Mouse (Mus musculus) limb, embryonic 11.5 days (tissue): ENCODE data around the gene Chmp5. TPM values are rescaled to one million over a fixed set of nuclear protein-coding genes. Genes with fewer than 3 reads are reported as not detected.

Experiments
- ATAC-seq: fragments of 200-750 bp; cut with Nextera tagmentation; 2 replicates; pipeline ENCODE4 v1.8.0; 2017; ENCODE audit warnings: low read depth; ENCODE audit not compliant: insufficient number of reproducible peaks, low FRiP score, low TSS enrichment
- DNase-seq: peaks from one replicate; pipeline ENCODE4 v3.0.0-alpha.2; 2015; ENCODE audit warnings: low spot score
- H3K27ac ChIP-seq: fragments of 300-500 bp; sonication (generic); replicated peaks from 2 replicates; pipeline ENCODE4 v1.5.1; 2014; ENCODE audit warnings: low read depth, mild to moderate bottlenecking, low read length
- H3K27me3 ChIP-seq: fragments of 300-500 bp; sonication (generic); 2 replicates; pipeline ENCODE4 v1.6.1; 2014; ENCODE audit warnings: mild to moderate bottlenecking, low read length, mixed read lengths; ENCODE audit not compliant: control insufficient read depth, insufficient read depth
- H3K36me3 ChIP-seq: fragments of 300-500 bp; sonication (generic); 2 replicates; pipeline ENCODE4 v1.6.1; 2014; ENCODE audit warnings: mild to moderate bottlenecking, low read length, moderate library complexity, mixed read lengths; ENCODE audit not compliant: control insufficient read depth, insufficient read depth
- H3K4me1 ChIP-seq: fragments of 300-500 bp; sonication (generic); 2 replicates; pipeline ENCODE4 v1.6.1; 2014; ENCODE audit warnings: low read length, mixed read lengths; ENCODE audit not compliant: control insufficient read depth, insufficient read depth
- H3K4me2 ChIP-seq: fragments of 300-500 bp; sonication (generic); 2 replicates; pipeline ENCODE4 v1.6.1; 2014; ENCODE audit warnings: low read depth, mild to moderate bottlenecking, moderate library complexity; ENCODE audit not compliant: severe bottlenecking
- H3K4me3 ChIP-seq: fragments of 300-500 bp; sonication (generic); 2 replicates; pipeline ENCODE4 v1.5.1; 2014; ENCODE audit warnings: low read depth, low read length
- H3K9ac ChIP-seq: fragments of 300-500 bp; sonication (generic); 2 replicates; pipeline ENCODE4 v1.6.1; 2014; ENCODE audit warnings: mild to moderate bottlenecking, low read length
- H3K9me3 ChIP-seq: fragments of 300-500 bp; sonication (generic); 2 replicates; pipeline ENCODE4 v1.6.1; 2016; ENCODE audit warnings: low read length; ENCODE audit not compliant: control insufficient read depth
- WGBS: fragments of 180-500 bp; shearing (Covaris S2); extraction: QIAGEN DNeasy Blood & Tissue Kit; methylation state at CpG from one replicate; pipeline ENCODE4 v1.1.7; 2014; 5-methylcytosine and 5-hydroxymethylcytosine counted together
- polyA plus RNA-seq: library from polyadenylated mRNA; unstranded; fragments of >200 nt; fragmentation: Nextera tagmentation; extraction: Ambion mirVana; gene quantifications from 2 replicates; pipeline ENCODE4 v1.2.1, GENCODE M21; 2014

Chmp5 gene
- polyA plus RNA-seq, 1 experiment from 2014 or later: 115 TPM

DNA sequence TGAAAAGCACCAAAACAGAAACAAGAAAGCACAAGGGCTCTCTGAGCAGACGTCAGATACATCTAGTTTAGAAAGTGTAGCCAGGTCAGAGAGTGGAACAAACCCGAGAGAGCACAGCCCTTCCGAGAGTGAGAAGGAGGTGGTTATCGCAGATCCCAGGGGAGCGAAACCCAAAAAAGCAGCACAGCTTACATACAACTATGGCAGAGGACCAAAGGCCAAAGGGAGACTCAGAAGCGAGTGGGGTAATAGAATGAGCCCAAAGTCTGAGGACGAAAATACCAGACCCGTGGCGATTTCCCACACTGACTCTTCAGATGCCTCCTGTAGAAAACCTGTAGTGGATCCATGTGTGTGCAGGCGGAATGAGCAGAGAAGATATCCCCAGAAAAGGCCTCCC is 28.4 kb downstream of the Chmp5 start:
- DNase-seq: no peak
- Histone ChIP-seq H3K4me2 (no peak overlapping the region), H3K27me3 (no peaks in the 10 kb centered on the region), H3K27ac (no peak overlapping the region), H3K9me3 (no peaks in the 10 kb centered on the region), H3K36me3 (peaks cover 21% of the 10 kb centered on the region; the same call in 1 of the 2 replicates), H3K4me1 (0 out of 2 replicates have a peak, but pooled peaks cover 4% of the 10 kb centered on the region), H3K9ac (no peak overlapping the region), H3K4me3 (no peak overlapping the region)
- WGBS: 94% methylated on average over 10 of the region's 10 CpGs
- ATAC-seq: no peak

DNA sequence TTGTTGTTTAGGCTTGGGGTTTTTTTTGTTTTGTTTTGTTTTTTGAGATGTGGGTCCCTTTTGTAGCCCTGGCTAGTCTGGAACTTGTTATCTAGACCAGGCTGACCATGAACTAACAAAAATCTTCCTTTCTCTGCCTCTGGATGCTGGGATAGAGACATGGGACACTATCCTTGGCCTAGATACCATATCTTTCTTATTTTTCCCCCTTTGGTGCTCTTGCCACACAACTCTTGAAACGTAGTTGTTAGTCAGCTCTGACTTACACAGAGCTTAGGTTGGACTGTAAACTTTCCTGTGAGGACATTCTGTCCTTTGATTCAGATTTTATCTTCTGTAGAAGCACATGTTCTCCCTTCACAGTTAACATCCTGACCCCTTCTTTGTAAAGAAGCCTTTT is 31.2 kb downstream of the Chmp5 start:
- Histone ChIP-seq H3K9ac (no peak overlapping the region), H3K36me3 (peaks cover 21% of the 10 kb centered on the region; the same call in 1 of the 2 replicates), H3K9me3 (no peaks in the 10 kb centered on the region), H3K4me2 (no peak overlapping the region), H3K4me3 (no peak overlapping the region), H3K4me1 (no peaks in the 10 kb centered on the region), H3K27ac (no peak overlapping the region), H3K27me3 (no peaks in the 10 kb centered on the region)
- no peak for ATAC-seq
- WGBS: 86% methylated on average over 1 of the region's 1 CpGs
- DNase-seq: no peak

DNA sequence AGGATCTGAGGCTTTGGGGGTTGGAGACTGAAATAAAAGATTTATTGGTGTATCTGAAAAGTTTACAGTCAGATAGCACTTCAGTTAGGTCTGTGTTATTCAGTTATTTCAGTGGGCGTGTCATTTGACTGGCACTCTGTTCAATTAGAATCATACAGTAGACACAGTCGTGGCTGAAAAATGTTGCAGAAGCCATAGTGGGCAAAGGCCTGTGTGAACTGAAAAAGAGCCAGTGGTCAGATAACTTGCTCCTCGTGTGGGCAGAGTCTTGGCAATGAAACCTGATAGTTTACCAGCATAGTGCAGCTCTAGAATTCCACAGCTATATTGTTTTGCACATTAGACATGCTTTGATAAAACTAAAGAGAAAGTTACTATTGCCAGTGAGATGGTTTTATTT is 34.3 kb downstream of the Chmp5 start:
- Histone ChIP-seq H3K4me2 (no peak overlapping the region), H3K36me3 (peaks cover 22% of the 10 kb centered on the region; the same call in 1 of the 2 replicates), H3K27ac (no peak overlapping the region), H3K4me3 (no peak overlapping the region), H3K4me1 (no peaks in the 10 kb centered on the region), H3K9ac (no peak overlapping the region), H3K9me3 (no peaks in the 10 kb centered on the region), H3K27me3 (no peaks in the 10 kb centered on the region)
- 78% methylated on average over 3 of the region's 3 CpGs for WGBS
- DNase-seq (no peak), ATAC-seq (no peak)

DNA sequence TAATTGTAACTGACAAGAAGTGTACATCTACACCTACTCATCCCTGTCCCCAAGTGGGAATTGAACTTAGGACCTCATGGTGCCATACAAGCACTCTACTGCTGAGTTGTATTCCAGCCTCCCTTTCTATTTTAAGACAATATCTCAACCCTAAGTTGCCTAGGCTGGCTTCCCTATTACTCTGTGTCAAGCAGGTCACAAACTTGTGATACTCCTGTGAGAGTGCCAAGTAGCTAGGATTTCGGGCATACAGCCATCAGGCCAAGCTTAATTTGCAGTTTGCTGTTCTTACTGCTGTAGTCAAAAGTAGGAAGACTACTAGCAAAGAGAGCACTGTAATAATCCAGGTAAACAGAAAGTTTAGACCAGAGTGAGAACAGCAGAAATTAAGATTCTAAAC is 35.5 kb downstream of the Chmp5 start:
- H3K9me3 ChIP-seq: no peaks in the 10 kb centered on the region
- H3K4me1 ChIP-seq: no peaks in the 10 kb centered on the region
- no peaks in the 10 kb centered on the region for H3K27me3 ChIP-seq
- H3K27ac ChIP-seq: no peak overlapping the region
- H3K4me2 ChIP-seq: no peak overlapping the region
- no peak overlapping the region for H3K9ac ChIP-seq
- ATAC-seq (no peak), DNase-seq (no peak)
- no peak overlapping the region for H3K4me3 ChIP-seq
- peaks cover 24% of the 10 kb centered on the region; the same call in 1 of the 2 replicates for H3K36me3 ChIP-seq
- 92% methylated on average over 1 of the region's 1 CpGs for WGBS

DNA sequence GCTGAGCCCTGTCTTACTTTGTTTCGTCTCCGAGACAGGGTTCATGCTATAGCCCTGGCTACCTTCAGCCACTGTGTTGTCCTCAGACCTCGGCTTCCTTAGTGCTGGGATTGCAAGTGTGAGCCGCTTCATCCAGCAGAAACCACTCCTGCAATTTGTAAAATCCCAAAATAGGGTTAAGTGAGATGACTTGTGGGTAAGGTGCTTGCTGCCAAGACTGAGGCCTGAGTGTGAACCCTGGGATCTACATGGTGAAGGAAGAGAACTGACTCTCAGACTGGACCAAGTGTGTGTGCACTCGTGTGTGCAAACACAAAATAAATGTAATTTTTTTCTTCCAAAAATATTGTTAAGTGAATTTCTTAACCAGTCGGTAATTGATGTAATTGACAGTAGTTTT is 41.4 kb downstream of the Chmp5 start:
- H3K4me1 ChIP-seq: no peaks in the 10 kb centered on the region
- H3K9ac ChIP-seq: no peak overlapping the region
- H3K27ac ChIP-seq: no peak overlapping the region
- H3K27me3 ChIP-seq: no peaks in the 10 kb centered on the region
- peaks cover 38% of the 10 kb centered on the region for H3K36me3 ChIP-seq
- ATAC-seq (no peak), DNase-seq (no peak)
- WGBS: 89% methylated on average over 6 of the region's 6 CpGs
- H3K9me3 ChIP-seq: no peaks in the 10 kb centered on the region
- H3K4me3 ChIP-seq: no peak overlapping the region
- no peak overlapping the region for H3K4me2 ChIP-seq

DNA sequence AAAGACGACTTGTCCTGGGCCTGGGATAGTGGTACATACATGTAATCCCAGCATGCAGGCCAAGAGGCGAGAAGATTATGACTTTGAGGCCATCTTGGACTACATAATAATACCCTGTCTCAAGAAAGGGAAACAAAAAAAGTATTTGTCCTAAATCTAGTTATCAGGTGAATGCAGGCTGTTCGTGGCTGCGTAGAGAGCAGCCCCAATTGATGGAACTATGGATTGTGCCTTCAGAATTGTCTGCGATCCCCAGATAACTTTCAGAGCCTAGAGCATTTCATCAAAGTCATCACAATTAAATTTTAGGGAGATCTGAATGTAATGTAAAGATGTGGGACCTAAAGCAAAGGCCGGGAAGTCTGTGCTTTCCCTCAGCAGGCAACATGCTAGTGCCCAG is 48.1 kb downstream of the Chmp5 start:
- 94% methylated on average over 6 of the region's 6 CpGs for WGBS
- Histone ChIP-seq H3K9ac (no peak overlapping the region), H3K4me2 (no peak overlapping the region), H3K4me1 (no peaks in the 10 kb centered on the region), H3K27me3 (no peaks in the 10 kb centered on the region), H3K9me3 (no peaks in the 10 kb centered on the region), H3K27ac (no peak overlapping the region), H3K36me3 (peaks cover 53% of the 10 kb centered on the region), H3K4me3 (no peak overlapping the region)
- ATAC-seq (no peak), DNase-seq (no peak)

DNA sequence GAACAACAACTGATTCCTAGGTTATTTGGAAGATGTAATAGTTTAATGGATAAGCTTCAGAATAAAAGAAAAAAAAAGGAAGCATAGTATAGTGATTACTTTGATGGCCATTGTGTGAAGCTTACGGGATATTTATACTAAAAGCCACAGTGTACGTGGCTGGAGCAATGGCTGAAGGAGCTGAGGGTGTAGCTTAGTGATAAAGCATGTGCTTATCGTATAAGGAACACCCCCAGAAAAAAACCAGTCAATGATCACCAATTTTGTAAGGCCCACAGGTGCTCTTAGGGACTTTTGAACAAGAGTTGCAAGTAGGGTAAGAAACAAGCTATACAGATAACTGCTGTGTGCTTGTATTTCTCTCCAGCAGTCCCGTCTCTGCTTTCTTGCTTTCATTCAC is 49.7 kb downstream of the Chmp5 start:
- Histone ChIP-seq H3K4me1 (no peaks in the 10 kb centered on the region), H3K27ac (no peak overlapping the region), H3K9ac (no peak overlapping the region), H3K36me3 (peaks cover 48% of the 10 kb centered on the region), H3K4me2 (no peak overlapping the region), H3K4me3 (no peak overlapping the region), H3K27me3 (no peaks in the 10 kb centered on the region), H3K9me3 (no peaks in the 10 kb centered on the region)
- 96% methylated on average over 4 of the region's 4 CpGs for WGBS
- no peak for DNase-seq
- no peak for ATAC-seq

DNA sequence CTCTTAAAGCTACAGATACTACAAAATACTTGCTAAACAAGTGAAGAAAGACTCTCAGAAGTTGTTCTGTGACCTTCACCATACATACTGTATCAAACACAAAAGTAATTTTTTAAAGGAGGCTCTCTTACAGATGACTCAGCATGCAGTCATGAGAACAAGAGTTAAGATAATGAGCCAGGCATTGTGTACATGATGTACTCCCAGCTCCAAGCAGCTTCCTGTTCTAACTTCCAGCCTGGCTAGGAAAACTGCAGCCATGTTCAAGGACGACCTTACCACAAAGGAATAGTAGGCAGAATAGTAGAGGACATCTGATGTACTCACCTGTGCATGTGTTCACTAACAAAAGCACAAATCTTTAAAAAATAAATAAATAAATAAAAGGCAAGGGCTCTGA is 52.1 kb downstream of the Chmp5 start:
- Histone ChIP-seq H3K4me2 (no peak overlapping the region), H3K4me1 (no peaks in the 10 kb centered on the region), H3K36me3 (peaks cover 39% of the 10 kb centered on the region), H3K27ac (no peak overlapping the region), H3K4me3 (no peak overlapping the region), H3K9me3 (no peaks in the 10 kb centered on the region), H3K9ac (no peak overlapping the region), H3K27me3 (no peaks in the 10 kb centered on the region)
- 91% methylated on average over 1 of the region's 1 CpGs for WGBS
- DNase-seq (no peak), ATAC-seq (no peak)

DNA sequence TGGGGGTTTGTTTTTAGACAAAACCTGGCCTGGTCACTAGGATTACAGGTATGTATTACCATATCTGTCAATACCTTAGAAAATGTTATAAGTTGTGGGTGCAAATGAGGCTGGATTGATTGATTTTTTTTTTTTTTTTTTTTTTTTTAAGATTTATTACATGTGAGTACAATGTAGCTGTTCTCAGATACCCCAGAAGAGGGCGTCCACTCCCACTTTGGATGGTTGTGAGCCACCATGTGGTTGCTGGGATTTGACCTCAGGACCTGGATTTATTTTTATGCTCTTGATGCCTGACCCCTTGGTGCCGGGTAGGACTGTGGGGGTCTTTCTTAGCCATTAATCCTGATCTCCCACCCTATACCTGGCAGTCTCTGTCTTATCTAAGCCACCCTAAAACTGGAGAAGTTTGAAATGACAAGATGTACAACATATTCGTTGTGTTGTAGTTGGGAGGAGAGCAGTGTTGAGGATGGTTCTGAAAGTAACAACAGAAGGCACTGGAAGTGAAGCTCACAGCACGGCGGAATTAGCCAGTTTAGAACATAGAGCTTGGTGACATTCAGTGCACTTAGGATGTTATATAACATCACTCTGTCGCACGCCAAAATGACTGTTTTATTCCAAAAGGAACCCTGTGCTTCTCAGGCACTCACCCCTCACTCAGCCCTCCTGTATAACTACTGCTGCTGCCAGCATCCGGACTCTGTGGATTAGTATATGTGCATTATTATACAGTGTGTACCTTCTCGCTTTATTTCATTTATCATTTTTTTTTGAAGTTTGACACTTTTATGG is 52.8 kb downstream of the Chmp5 start:
- Histone ChIP-seq H3K36me3 (peaks cover 35% of the 10 kb centered on the region; the same call in 1 of the 2 replicates), H3K4me2 (no peak overlapping the region), H3K27me3 (no peaks in the 10 kb centered on the region), H3K9ac (no peak overlapping the region), H3K4me3 (no peak overlapping the region), H3K27ac (no peak overlapping the region), H3K9me3 (no peaks in the 10 kb centered on the region), H3K4me1 (no peaks in the 10 kb centered on the region)
- DNase-seq (no peak), ATAC-seq (no peak)
- WGBS: 91% methylated on average over 9 of the region's 9 CpGs
